ENCODE assay signal across 9 mouse cellular contexts in genomic region chr11:79503845-79504244, GRCm38 (mm10). TPM values are rescaled to one million over a fixed set of nuclear protein-coding genes. Genes with fewer than 3 reads are reported as not detected.
DNase-seq lines count a peak whose midpoint lies in the region; ATAC-seq and TF ChIP-seq lines count a peak whose summit lies in the region.
"Had no signal": no experiment of that assay in that cellular context is flagged by ENCODE, and none has a peak within 500 bp of the region (broad histone marks: within the 10 kb centered on the region; RNA-seq: fewer than 3 reads in every experiment).

Gene Omg, minus strand, starts transcription at chr11:79504084.

- no peak for ATAC-seq in heart, embryonic 12.5 days (ENCODE audit: insufficient number of reproducible peaks, low FRiP score)

- TF ChIP-seq CTCF in kidney, adult 2 months (conservative IDR thresholded peaks at IDR 0.05; ENCODE audit: insufficient read depth, insufficient read length, low read depth, low read length), result no peak

- H3K9me3 ChIP-seq in heart, embryonic 12.5 days (replicated peaks), result no peaks in the 10 kb centered on the region

- no peaks in the 10 kb centered on the region for H3K4me1 ChIP-seq in heart, embryonic 12.5 days (replicated peaks)
- H3K4me1 ChIP-seq in kidney, adult 2 months (ENCODE audit: control insufficient read depth, insufficient read depth, low read length), result peaks cover 2% of the 10 kb centered on the region; the same call in 1 of the 2 replicates

- no peak within 1 kb of the TSS for H3K9ac ChIP-seq in heart, embryonic 12.5 days

- DNase-seq in adrenal gland, postnatal 10 days, result peak; percentile 22
- no peak for DNase-seq in adrenal gland, adult 18-20 months (ENCODE audit: low spot score in 2 of 2)
- peak; percentile 63 to 83 for DNase-seq in frontal cortex, postnatal 36 days (ENCODE audit: low spot score in 2 of 2)
- DNase-seq in left cerebral cortex, adult 8-10 months (ENCODE audit: low spot score in 2 of 2), result peak; percentile 61 to 80
- peak; percentile 48 for DNase-seq in retina, postnatal 1 day
- no peak for DNase-seq in kidney, postnatal 4 days
- DNase-seq in kidney, adult 2 months, result no peak

- no peaks in the 10 kb centered on the region for H3K27me3 ChIP-seq in heart, embryonic 12.5 days (replicated peaks)
- no peaks in the 10 kb centered on the region for H3K27me3 ChIP-seq in kidney, adult 2 months (replicated peaks; ENCODE audit: control insufficient read depth, insufficient read depth, low read length)

- H3K27ac ChIP-seq in heart, embryonic 12.5 days (ENCODE audit: poor library complexity, severe bottlenecking), result no peak within 1 kb of the TSS
- H3K27ac ChIP-seq in kidney, adult 2 months (ENCODE audit: insufficient read depth, low read depth, low read length), result no peak within 1 kb of the TSS

- TF ChIP-seq POLR2A in kidney, adult 2 months (IDR thresholded peaks at IDR 0.05; ENCODE audit: low read depth, low read length), result no peak

- H3K4me2 ChIP-seq in heart, embryonic 12.5 days, result no peak within 1 kb of the TSS

- no peaks in the 10 kb centered on the region for H3K36me3 ChIP-seq in heart, embryonic 12.5 days
- H3K36me3 ChIP-seq in kidney, adult 2 months (ENCODE audit: control insufficient read depth, insufficient read depth, low read length), result no peaks in the 10 kb centered on the region

- no peak within 1 kb of the TSS for H3K4me3 ChIP-seq in heart, embryonic 12.5 days
- H3K4me3 ChIP-seq in kidney, adult 2 months (ENCODE audit: insufficient read depth, low read depth, low read length), result no peak within 1 kb of the TSS

- WGBS in heart, embryonic 12.5 days, result 60% methylated on average over 8 of the region's 8 CpGs
- WGBS in kidney, adult 2 months, result 49% methylated on average over 8 of the region's 8 CpGs

RNA-seq across cellular contexts. Expression of gene Omg, which starts in this region (rescaled TPM):
- 1 to 10 TPM; 4.9 to 5.4 TPM for total RNA-seq in adrenal gland, postnatal 10 days (2021)
- 1 to 10 TPM; 5.2 to 7.5 TPM for total RNA-seq in adrenal gland, adult 18-20 months (2021)
- 100 to 1,000 TPM; 106 to 132 (median 118) TPM for total RNA-seq in left cerebral cortex, adult 8-10 months (2022)
- 0.08 TPM in 2 replicates for polyA plus RNA-seq in heart, embryonic 12.5 days (2016; fragmentation: Nextera tagmentation; extraction: Ambion mirVana)
- 0.04 and 0.16 TPM in 2 replicates for polyA plus RNA-seq in kidney, adult 2 months (2012; rRNA removed)
- total RNA-seq: liver, adult 2 months had no signal
- polyA plus RNA-seq: liver, adult 2 months had no signal

Comparison
In these comparisons a context has a peak if more than half of its experiments do, and no peak if none do; other contexts are left out.
1. RNA of gene Omg (total RNA-seq): 106 to 132 TPM in left cerebral cortex, adult 8-10 months; 5.2 to 7.5 TPM in adrenal gland, adult 18-20 months and 4.9 to 5.4 TPM in adrenal gland, postnatal 10 days; every median in the first group is over 10 times any median in the second.
2. DNase-seq: peak in adrenal gland, postnatal 10 days (single experiment), frontal cortex, postnatal 36 days (2 of 2), left cerebral cortex, adult 8-10 months (2 of 2) and retina, postnatal 1 day (single experiment); none in adrenal gland, adult 18-20 months (0 of 2), kidney, postnatal 4 days (0 of 2) and kidney, adult 2 months (single experiment).